Mouse (Mus musculus): ENCODE results near the gene Atp11c.

- no peak for TF ChIP-seq CTCF (IDR thresholded peaks at IDR 0.05)
- no peak for TF ChIP-seq EP300 (IDR thresholded peaks at IDR 0.05)
Observed at GRCm38 (mm10) chrX:60547098-60547443, 45.4 kb downstream of the Atp11c start.

Data from lung, postnatal 0 days (tissue).